Mouse (Mus musculus) myocyte (in vitro differentiated cells): ENCODE data around the gene Cmtm1.
"Not testable (repeated sequence)": the region's sequence is repeated elsewhere in the genome, so short reads cannot be mapped to it uniquely, and the experiment has no call there.

Experiments
- E2F4 ChIP-seq: IDR thresholded peaks from one replicate; pipeline ENCODE4 v1.6.1; 2011; ENCODE audit warnings: mild to moderate bottlenecking, control low read depth, moderate library complexity; ENCODE audit not compliant: insufficient read depth
- POLR2A ChIP-seq: IDR thresholded peaks from one replicate; pipeline ENCODE4 v1.6.1; 2011; ENCODE audit warnings: low read depth, mild to moderate bottlenecking, control low read depth, moderate library complexity; ENCODE audit not compliant: insufficient read length
- POLR2AphosphoS2 ChIP-seq: IDR thresholded peaks from one replicate; pipeline ENCODE4 v1.6.1; 2011; ENCODE audit warnings: low read depth, control low read depth; ENCODE audit not compliant: insufficient read length
- SRF ChIP-seq: IDR thresholded peaks from one replicate; pipeline ENCODE4 v1.6.1; 2011; ENCODE audit warnings: low read depth; ENCODE audit not compliant: control insufficient read depth, insufficient read length
- TCF12 ChIP-seq: IDR thresholded peaks from one replicate; pipeline ENCODE4 v1.6.1; 2011; ENCODE audit warnings: mild to moderate bottlenecking, control low read depth; ENCODE audit not compliant: poor library complexity, insufficient read depth, severe bottlenecking
- TCF3 ChIP-seq: IDR thresholded peaks from one replicate; pipeline ENCODE4 v1.6.1; 2011; ENCODE audit warnings: low read depth, control low read depth; ENCODE audit not compliant: insufficient read length
- USF1 ChIP-seq: IDR thresholded peaks from one replicate; pipeline ENCODE4 v1.6.1; 2011; ENCODE audit warnings: low read depth, mild to moderate bottlenecking, control low read depth, moderate library complexity

GRCm38 (mm10) chr8:104302536-104302935 lies 7.4 kb downstream of the Cmtm1 start:
- not testable (repeated sequence) for TF ChIP-seq POLR2AphosphoS2, POLR2A, TCF3, USF1, SRF, TCF12, E2F4
